Mouse (Mus musculus) urinary bladder, adult 2 months (tissue): ENCODE results near the gene Pik3r5. TPM values are rescaled to one million over a fixed set of nuclear protein-coding genes. Genes with fewer than 3 reads are reported as not detected.

Experiments
- DNase-seq: peaks from one replicate; pipeline ENCODE4 v3.0.0; 2022; ENCODE audit warnings: low spot score
- polyA plus RNA-seq: library from polyadenylated mRNA; depleted of rRNA; stranded (reverse); fragments of >200 nt; gene quantifications from 2 replicates; pipeline ENCODE4 v1.2.3, GENCODE M21; 2012

The Pik3r5 gene
- polyA plus RNA-seq, 1 experiment, result 1.5 TPM

DNA sequence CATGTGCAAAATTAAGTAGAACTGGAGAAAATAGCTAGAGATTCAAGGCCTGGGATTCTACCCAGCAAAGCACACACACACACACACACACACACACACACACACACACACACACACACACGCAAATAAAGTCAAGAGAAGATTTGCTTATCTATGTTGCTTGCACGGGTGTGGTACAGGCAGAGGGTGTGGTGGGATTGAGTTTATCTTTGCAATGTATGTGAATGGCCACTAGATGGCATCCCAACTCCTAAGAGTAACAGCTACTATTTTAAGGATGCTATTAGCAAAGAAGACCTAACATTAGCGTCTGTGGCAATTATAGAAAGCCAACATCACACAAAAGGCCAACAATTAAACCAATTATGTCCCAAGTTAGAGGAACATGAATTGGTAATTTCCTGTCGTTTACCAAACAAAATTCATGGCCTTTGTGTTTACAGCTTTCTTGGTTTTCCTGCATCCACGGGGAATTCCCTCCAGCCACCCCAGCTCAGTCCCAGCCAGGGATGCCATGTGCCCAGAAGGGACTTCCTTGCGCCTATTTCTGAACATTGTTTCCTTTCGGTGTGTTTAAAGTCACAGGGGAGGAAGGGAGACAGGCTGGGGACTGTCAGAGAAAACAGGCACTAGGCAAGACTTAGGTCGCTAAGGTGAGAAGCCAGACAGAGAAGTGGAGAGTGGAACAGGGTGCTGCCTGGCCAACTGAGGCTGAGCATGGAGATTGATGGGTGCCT is 53.5 kb downstream of the Pik3r5 start:
- no peak for DNase-seq

DNA sequence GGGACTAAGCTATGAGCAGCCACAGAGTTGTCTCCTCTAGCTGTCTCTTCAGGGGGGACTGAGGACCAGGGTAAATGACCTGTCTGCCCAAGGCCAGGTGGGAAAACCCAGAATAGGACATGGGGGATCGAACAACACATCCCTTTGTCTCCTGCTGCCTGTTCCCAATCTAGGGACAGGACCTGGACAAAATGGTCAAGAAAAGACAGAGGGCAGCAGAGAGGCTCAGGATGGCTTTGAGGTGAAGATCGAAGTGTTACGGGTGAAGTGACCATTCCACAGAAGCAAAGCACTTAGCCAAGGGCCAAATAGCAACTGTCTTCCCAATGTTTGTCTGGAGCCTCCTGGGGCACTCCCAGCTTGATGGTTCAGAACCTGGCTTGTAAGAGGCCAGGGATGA is 54.2 kb downstream of the Pik3r5 start:
- DNase-seq, result no peak

DNA sequence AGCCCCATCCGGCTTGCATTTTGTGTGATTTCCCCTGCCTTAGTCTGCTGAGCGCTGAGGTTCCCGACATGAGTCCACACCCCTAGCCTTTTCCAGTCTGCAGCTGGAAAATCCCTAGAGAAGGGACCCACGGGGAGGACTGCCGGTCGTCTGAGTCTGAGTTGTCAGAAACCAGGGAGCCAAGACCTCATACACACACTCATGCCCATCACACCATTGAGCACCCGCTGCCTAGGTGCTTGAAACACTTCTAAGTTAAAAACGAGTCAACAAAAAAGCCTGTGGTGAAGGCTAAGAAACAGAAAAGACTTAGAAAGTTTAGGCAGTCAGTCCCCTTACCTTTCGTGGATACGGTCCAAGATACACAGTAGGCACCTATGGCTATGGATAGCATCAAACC is 55.8 kb downstream of the Pik3r5 start:
- DNase-seq, result no peak

DNA sequence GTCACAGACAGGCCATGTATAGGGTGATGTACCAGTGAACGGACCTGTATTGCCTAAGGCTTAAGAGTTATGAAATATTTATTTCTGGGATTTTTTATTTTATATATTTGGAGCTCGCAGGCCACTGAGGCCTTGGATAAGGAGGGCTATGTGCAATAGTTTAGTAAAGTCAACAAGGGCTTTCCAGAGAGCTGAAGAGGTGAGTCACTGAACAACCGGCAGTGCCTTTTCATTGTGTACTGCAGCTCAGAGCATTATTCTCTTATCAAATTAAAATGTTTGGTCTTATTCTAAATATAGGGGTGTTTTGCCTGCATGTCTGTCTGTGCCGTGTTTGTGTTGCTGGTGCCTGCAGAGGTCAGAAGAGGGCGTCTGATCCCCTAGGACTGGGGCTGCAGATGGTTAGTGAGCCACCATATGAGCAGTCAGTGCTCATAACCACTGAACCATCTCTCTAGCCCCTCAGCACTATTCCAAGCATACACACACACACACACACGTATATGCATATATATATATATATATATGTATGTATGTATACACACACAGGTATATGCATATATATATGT is 56.4 kb downstream of the Pik3r5 start:
- DNase-seq, result no peak

DNA sequence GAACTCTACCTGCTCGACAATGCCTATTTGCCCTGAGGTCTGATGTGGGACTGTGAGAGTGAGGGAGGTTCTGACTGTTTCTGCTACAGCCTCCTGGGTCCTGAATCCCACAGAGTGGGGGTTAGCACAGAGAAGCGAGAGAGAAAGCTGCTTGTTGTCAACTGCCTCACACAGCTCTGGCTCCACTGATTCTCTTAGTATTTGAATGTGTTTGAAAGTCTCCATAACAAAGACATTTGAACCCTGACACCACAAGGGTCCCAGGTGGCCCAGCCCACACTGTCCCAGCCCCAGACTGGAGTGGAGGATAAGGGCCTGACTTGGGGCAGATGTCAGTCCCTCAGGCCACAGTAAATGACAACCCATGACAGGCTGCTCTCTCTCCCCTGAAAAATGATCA is 57.3 kb downstream of the Pik3r5 start:
- DNase-seq, result no peak

DNA sequence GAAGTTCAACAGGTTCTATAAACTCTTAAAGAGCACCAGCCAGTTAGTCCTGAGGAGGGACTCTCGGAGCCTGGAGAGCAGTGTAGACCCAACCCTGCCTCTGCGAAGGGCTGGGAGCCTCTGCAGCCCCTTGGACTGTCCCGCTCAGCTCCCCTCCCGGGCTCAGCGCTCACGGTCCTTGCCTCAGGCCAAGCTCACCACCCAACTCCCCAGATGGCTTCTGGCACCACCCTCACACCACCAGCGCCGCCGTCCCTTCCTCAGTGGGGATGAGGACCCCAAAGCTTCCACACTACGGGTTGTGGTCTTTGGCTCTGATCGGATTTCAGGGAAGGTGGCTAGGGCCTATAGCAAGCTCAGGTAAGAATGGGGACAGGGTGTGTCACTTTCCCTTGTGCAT is 60.7 kb downstream of the Pik3r5 start:
- DNase-seq, result no peak

DNA sequence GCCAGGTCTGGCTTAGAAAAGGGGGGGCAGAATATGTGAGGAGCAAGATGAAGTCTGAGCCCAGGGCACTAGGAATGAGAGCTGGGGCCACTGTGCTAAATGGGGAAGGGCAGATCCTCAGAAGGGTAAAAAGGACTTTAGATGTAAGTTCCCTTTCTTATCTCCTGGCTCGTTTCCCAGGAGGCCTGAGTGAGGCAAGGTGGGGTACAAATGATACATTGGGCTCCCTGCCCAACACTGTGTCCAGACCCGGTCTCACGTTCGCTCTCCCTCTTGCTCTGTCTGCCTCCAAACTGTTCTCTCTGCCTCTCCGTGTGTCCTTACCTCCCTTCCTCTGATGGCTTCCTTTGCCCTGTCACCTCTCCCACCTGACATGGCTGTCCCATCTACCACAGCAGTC is 61.8 kb downstream of the Pik3r5 start:
- DNase-seq, result no peak

DNA sequence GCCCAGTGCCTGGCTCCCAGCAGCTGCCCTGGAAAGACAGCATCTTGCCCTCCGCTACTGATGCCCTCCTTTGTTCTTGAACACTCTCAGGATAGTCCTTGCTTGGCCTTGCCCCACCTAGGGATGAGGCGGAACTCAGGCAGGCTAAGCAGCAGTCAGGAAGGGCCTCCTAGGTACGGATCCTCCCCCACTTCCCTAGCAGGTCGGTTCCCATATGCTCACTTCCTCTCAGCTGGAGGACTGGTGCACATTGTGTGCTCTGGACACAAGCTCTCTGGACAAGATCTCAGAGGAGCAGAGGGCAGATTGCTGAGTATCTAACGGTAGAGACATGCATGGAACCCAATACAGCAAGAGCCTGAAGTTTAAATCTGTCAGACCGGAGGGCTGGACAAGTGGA is 65.2 kb downstream of the Pik3r5 start:
- DNase-seq, result no peak

DNA sequence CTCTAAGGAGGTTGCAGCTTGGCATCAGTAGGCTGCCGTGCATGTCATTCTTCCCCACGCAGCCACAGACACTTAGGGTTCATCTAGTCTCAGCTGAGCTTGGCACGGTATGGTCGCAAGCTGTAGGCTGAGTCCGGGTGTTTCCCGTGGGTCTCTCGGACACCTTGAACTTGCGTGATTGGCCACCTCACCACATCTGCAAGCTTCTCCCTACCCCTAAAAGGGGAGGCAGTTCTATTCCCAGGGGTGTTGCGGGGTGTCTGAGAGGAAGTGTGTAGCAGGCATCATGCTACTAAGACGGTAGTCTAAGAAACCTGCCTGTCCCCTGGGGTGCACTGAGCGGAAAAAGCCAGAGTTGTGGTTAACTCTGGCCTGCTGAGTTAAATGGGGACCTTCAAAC is 66.6 kb downstream of the Pik3r5 start:
- DNase-seq, result no peak

DNA sequence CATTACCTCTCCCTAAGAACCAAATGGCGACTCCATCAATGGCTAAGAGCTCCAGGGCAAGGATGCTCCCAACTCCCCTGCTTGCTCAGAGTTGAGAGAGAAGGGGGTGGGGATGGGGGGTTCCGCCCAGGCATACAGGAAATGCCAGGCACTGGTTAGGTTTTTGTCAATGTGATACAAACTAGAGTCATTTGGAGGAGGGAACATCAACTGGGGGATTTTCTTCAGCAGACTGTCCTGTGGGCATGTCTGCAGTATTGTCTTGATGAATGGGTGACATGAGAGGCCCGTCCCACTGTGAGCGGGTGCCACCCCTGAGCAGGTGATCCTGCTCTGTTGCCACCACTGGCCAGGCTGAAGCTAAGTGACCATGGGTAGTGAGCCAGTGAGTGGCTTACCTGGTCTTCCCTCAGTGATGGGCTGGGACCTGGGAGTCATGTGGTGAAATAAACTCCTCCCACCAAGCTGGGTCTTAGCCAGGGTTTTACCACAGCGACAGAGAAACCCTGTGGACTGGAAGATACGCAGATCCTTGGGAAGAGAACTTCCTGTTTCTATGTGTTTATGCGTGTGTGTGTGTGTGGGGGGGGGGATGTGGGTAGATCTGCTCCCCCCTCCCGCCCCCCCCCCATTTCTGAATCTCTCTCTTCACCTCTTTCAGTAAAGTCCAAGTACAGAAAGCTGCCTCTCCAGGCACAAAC is 67.2 kb downstream of the Pik3r5 start:
- DNase-seq, result no peak

DNA sequence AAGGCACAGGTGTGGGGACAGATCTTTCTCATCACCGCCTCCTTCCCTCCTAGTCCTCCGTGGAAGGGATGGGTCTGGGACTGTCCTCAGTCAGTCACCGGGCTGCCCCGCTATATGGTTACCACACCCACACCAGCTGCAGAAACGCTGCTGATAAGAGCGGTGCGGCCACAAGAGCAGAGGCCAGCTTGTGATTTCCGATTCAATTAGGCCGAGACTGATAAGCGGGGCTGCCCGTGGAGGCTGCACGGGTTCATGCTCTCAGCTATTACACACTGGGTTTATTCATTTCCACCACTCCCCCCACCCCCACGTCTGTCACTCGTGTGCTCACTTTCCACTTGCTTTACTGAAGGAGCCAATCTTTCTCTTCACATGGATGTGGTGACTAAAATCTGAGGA is 69.0 kb downstream of the Pik3r5 start:
- no peak for DNase-seq

DNA sequence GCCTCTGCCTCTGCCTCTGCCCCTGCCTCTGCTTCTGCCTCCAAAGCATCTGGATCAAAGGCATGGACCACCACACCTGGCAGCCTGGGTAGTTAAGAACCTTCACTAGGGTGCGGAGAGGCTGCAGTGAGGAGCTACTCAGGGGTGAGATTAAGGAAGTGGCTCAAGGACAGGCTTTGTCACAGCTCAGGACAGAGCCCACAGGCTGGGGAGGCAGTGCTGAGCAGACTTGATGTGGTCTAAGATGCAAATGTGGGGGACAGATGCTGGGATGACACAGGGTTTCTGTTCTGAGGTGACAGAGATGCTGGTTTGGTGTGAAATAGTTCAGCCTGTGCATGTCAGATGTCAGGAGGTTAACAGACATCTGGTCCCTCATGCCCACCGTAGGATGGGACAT is 70.5 kb downstream of the Pik3r5 start:
- no peak for DNase-seq

DNA sequence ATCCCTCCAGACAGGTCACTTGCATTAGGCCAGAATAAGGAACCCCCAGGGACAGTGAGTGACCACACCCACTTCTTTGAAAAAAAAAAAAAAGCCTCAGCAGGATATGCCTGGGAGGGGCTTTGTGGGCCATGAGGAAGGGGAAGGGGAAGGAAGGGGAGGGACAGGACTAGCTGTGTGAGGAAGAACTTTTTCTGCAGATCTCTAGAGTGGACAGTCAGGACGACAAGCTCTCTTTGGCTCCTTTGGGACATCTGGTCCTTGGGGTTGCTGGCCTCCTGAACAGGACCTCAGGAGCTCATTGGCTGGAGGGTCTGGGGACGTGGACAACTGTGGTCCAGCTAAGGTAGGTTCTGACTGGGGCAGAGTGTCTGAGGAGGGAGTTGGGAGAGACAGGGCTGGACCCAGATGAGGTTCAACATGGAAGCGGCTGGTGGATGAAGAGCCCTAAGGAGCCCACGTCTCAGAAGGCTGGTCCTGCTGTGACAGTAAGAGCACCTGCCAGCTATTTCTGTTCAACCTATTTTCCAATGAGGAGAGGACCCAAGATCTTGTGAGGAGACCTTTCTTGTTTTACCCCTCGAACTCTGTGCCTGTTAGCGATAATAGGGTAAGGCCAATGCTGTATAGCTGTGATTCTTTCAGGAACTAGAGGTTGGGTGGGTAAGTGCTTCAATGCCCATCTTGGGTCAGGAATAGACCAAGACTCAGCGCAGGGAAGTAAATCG is 71.1 kb downstream of the Pik3r5 start, which contains the start of gene Pik3r6:
Gene Pik3r6, plus strand, starts transcription at position 118 of the 728 bp plus-strand sequence.
- DNase-seq, result no peak

DNA sequence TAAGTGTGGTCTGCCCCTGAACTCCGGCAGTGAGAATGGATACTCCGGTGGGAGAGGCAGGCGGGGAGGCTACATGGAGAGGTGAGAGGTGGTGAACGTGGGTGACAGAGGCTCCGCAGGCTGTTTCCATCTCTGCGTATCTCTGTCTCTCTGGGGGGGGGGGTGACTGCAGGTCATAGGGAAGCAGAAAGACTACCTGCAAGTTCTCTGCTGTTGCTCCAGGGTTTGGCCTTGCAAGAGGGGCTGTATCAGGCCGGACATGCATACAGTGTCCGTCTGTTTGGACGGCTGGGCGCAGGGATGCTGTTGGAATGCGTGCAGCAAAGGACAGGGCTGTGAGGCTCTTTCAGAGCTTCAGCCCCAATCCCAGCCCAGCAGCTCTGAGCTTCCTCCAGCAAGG is 73.0 kb downstream of the Pik3r5 start:
- DNase-seq, result no peak

DNA sequence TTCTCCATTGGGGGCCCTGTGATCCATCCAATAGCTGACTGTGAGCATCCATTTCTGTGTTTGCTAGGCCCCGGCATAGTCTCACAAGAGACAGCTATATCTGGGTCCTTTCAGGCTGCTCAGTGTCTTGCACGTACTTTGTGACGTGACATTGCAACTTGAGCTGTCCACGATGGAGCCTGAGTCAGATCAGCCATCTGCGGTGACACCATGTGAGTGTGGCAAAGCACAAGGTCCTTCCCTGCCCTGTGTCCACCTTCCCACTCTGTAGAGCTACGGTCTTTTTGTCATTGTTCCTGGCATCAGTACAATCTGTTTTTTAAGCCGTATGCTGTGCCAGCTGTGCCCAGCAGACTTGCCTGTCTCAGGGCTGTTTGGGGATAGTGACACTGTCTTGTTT is 75.3 kb downstream of the Pik3r5 start:
- no peak for DNase-seq

DNA sequence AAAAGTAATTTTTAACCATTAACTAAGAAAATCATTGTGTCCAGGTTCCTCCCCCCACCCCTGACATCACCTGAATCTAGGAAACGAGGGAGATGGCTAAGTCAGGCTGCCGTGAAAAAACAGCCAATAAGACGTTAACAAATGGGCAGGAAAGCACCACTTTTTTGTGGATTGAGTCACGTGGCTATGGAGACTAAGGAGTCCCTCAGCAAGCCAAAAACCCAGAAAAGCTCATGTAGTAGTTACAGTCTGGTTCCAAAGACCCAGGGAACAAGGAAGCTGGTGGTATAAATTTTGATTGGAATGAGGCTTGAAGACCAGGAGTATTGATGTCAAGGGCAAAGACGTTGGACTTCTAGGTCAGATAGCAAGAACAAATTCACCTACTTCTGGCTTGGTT is 76.7 kb downstream of the Pik3r5 start:
- no peak for DNase-seq

DNA sequence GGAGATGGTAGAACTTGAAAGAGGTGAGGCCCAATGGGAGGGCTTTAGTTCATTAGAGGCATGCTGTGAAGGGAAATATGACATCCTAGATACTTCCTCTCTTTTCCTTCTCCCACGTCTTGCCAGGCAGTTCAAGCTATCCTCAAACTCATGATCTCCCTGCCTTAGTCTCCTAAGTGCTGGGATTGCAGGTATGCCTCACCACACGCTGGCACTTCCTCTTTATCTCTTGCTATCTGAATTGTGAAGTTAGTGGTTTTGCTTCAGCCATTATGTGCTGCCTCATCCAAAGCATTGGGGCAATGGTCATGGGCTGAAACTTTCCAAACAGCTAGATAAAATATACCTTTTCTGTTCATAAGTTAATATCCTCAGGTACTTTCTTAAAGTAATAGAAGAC is 77.3 kb downstream of the Pik3r5 start:
- DNase-seq, result no peak

DNA sequence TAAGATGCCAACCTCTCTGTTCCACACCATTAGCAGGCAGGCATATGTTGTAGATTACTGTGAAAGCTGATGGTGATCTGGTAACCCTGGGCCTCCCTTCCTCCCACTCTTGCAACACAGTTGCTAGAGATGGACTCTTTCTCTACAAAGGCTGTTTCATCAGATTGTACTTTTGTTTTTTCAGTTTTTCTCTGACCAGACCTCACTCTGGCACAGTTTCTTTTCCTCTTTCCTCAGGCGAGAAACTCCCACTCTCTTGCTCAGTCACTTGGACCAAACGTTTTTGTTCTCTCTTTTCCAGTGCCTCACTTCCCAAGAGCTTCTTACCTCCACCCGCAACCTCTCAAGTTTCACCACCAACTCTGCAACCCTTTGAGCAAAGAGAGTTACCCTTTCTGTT is 82.0 kb downstream of the Pik3r5 start:
- no peak for DNase-seq

DNA sequence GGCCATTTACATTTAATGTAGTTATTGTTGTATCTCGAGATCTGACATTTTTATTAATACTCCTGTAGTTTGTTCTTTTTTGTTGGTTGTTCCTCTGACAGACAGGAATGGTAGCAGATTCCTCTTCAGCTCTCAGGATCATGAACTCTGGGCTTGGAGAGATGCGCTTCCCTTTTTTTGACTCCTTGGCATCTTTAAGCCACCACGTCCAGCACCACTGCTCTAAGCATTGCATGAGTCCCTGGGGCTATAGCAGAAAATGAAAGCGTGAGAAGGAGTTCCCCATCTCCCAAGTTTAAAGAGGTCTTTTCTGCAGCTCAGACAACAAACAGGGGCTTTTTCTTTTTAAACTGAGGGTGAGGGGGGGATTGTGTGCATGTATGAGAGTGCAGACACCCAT is 87.4 kb downstream of the Pik3r5 start:
- DNase-seq, result no peak

DNA sequence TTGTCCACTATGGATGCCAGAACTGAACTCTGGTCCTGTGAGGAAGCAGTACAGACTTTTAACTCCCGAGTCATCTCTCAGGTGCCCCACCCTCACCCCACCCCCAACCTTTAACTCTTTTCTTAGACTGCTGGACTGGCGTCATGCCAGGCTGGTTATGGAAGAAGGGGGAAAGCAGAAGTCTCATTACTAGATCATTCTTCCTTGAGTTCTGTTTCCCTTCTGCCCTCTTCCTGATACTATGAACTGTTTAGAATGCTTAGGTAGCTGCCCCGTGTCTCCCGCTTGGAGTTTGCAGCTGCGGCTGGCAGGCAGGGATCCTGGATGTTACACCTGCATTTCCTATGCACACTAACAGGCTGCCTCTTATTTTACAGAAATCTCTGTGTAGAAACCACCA is 87.9 kb downstream of the Pik3r5 start:
- no peak for DNase-seq

DNA sequence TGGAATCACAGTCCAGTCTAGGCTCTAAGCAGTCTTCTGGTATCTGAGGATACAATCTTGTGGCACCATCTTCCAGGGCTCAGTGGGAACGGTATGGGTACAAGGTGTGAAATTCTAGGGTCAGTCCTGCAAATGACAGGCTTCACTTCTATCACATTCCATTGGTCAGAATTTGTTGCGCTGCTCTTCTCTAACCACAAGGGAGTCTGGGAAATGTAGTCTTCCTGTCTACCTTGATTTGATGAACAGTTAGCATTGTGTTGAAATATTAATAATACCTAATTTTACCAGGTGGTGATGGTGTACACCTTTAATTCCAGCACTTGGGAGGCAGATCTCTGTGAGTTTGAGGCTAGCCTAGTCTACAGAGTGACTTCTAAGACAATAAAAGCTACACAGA is 88.5 kb downstream of the Pik3r5 start:
- no peak for DNase-seq

DNA sequence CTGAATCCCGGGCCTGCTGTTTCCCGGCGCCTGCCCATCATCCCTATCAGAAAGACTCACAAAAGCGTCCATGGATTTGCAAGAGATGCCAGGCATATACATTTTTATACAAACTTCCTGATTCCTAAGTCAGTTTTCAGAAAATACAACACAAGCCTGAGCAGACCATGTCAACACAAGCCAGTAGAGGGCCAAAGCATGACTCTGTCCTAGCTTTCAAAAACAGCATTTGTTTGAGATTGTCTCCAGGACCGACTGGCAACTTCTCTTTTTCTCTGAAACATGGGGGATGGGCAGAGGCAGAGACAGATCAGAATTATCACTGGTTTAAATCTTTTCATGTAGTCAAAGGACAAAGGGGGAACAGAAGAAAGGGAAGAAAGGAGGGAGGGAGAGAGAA is 89.4 kb downstream of the Pik3r5 start:
- DNase-seq, result no peak

DNA sequence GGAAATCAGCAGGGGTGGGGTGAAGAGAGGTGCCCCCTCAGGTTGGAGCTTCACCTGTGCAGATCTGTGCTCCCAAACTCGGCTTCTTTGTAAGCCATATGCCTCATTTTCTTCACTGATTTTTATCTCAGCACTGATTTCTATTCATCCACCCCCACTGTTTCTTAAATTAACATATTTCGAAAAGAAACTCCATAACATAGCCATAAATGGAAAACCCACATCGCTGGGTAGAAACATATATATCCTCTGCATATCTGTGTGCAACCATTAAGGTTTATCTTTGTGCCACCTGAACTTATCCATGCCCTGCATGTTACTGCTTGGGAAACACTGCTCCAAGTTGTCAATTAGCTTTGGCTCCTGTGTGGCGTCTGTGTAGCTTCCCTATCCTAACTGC is 94.5 kb downstream of the Pik3r5 start:
- no peak for DNase-seq
